Mouse (Mus musculus) stomach, embryonic 16.5 days (tissue): ENCODE measurements around the gene Dusp3. TPM values are rescaled to one million over a fixed set of nuclear protein-coding genes. Genes with fewer than 3 reads are reported as not detected.

Source experiments
- ATAC-seq: fragments of 200-750 bp; cut with Nextera tagmentation; 2 replicates; pipeline ENCODE4 v1.8.0; 2017; ENCODE audit warnings: moderate number of reproducible peaks, moderate TSS enrichment; ENCODE audit not compliant: insufficient read depth, low FRiP score
- H3K27ac ChIP-seq: fragments of 300-500 bp; sonication (generic); 2 replicates; pipeline ENCODE4 v1.5.1; 2014; ENCODE audit warnings: low read length
- H3K27me3 ChIP-seq: fragments of 300-500 bp; sonication (generic); 2 replicates; pipeline ENCODE4 v1.6.1; 2014; ENCODE audit warnings: low read length, control low read depth, mixed read lengths; ENCODE audit not compliant: control insufficient read depth, insufficient read depth
- H3K36me3 ChIP-seq: fragments of 300-500 bp; sonication (generic); 2 replicates; pipeline ENCODE4 v1.6.1; 2014; ENCODE audit warnings: low read length; ENCODE audit not compliant: control insufficient read depth, insufficient read depth
- H3K4me1 ChIP-seq: fragments of 300-500 bp; sonication (generic); 2 replicates; pipeline ENCODE4 v1.6.1; 2014; ENCODE audit warnings: low read length, control low read depth, mixed read lengths; ENCODE audit not compliant: control insufficient read depth, insufficient read depth
- H3K4me2 ChIP-seq: fragments of 300-500 bp; sonication (generic); 2 replicates; pipeline ENCODE4 v1.6.1; 2014; ENCODE audit warnings: low read depth, low read length, mixed read lengths
- H3K4me3 ChIP-seq: fragments of 300-500 bp; sonication (generic); replicated peaks from 2 replicates; pipeline ENCODE4 v1.5.1; 2014; ENCODE audit warnings: mild to moderate bottlenecking, low read length
- H3K9ac ChIP-seq: fragments of 300-500 bp; sonication (generic); 2 replicates; pipeline ENCODE4 v1.6.1; 2014; ENCODE audit warnings: low read length
- H3K9me3 ChIP-seq: fragments of 300-500 bp; sonication (generic); replicated peaks from 2 replicates; pipeline ENCODE4 v1.6.1; 2016; ENCODE audit warnings: low read length, control low read depth; ENCODE audit not compliant: control insufficient read depth
- WGBS: fragments of 180-500 bp; shearing (Covaris S2); extraction: QIAGEN DNeasy Blood & Tissue Kit; methylation state at CpG from one replicate; pipeline ENCODE4 v1.1.7; 2014; 5-methylcytosine and 5-hydroxymethylcytosine counted together
- polyA plus RNA-seq: library from polyadenylated mRNA; unstranded; fragments of >200 nt; fragmentation: Nextera tagmentation; extraction: Ambion mirVana; gene quantifications from 2 replicates; pipeline ENCODE4 v1.2.1, GENCODE M21; 2015

Dusp3 gene
- polyA plus RNA-seq, 1 experiment from 2014 or later: 26.1 TPM

GRCm38 (mm10) chr11:102027361-102028017 is 40.7 kb upstream of the Dusp3 start:
- ATAC-seq: no peak

GRCm38 (mm10) chr11:102026694-102027360 is 40.0 kb upstream of the Dusp3 start:
- Histone ChIP-seq H3K4me3 (peak overlapping the region; percentile 64), H3K36me3 (no peaks in the 10 kb centered on the region), H3K9ac (peak overlapping the region; percentile 65), H3K27me3 (no peaks in the 10 kb centered on the region), H3K27ac (peak overlapping the region; percentile 49; the same call in 1 of the 2 replicates), H3K4me2 (peak overlapping the region; percentile 74), H3K4me1 (0 out of 2 replicates have a peak, but pooled peaks cover 4% of the 10 kb centered on the region), H3K9me3 (no peaks in the 10 kb centered on the region)
- ATAC-seq: peak; percentile 92
- WGBS: 2% methylated on average over 60 of the region's 73 CpGs

More at GRCm38 (mm10) chr11:102027361-102028017, 40.7 kb upstream of the Dusp3 start:
- H3K4me2 ChIP-seq: peak overlapping the region; percentile 74
- 0 out of 2 replicates have a peak, but pooled peaks cover 4% of the 10 kb centered on the region for H3K4me1 ChIP-seq
- H3K27ac ChIP-seq: peak overlapping the region; percentile 9; the same call in 1 of the 2 replicates
- H3K36me3 ChIP-seq: no peaks in the 10 kb centered on the region
- no peaks in the 10 kb centered on the region for H3K9me3 ChIP-seq
- 8% methylated on average over 12 of the region's 12 CpGs for WGBS
- H3K9ac ChIP-seq: peak overlapping the region; percentile 65
- peak overlapping the region; percentile 64 for H3K4me3 ChIP-seq
- H3K27me3 ChIP-seq: no peaks in the 10 kb centered on the region

GRCm38 (mm10) chr11:102025991-102026660 is 39.3 kb upstream of the Dusp3 start:
- H3K9me3 ChIP-seq: no peaks in the 10 kb centered on the region
- H3K9ac ChIP-seq: peak overlapping the region; percentile 65
- H3K27ac ChIP-seq: no peak overlapping the region
- peak overlapping the region; percentile 74 for H3K4me2 ChIP-seq
- ATAC-seq: no peak
- H3K27me3 ChIP-seq: no peaks in the 10 kb centered on the region
- H3K4me1 ChIP-seq: 0 out of 2 replicates have a peak, but pooled peaks cover 4% of the 10 kb centered on the region
- no peaks in the 10 kb centered on the region for H3K36me3 ChIP-seq
- 3% methylated on average over 22 of the region's 23 CpGs for WGBS
- peak overlapping the region; percentile 64 for H3K4me3 ChIP-seq

- H3K27me3 ChIP-seq: no peaks in the 10 kb centered on the region
- ATAC-seq: no peak
- 0 out of 2 replicates have a peak, but pooled peaks cover 4% of the 10 kb centered on the region for H3K4me1 ChIP-seq
- H3K27ac ChIP-seq: no peak overlapping the region
- 0 out of 2 replicates have a peak overlapping the region, but pooled peaks have one; percentile 74 for H3K4me2 ChIP-seq
- no peak overlapping the region for H3K9ac ChIP-seq
- 68% methylated on average over 7 of the region's 7 CpGs for WGBS
- H3K36me3 ChIP-seq: no peaks in the 10 kb centered on the region
- H3K4me3 ChIP-seq: no peak overlapping the region
- H3K9me3 ChIP-seq: no peaks in the 10 kb centered on the region
Measured at GRCm38 (mm10) chr11:102025354-102025753, 38.5 kb upstream of the Dusp3 start.

GRCm38 (mm10) chr11:102024875-102025274 is 38.1 kb upstream of the Dusp3 start:
- H3K9me3 ChIP-seq: no peaks in the 10 kb centered on the region
- H3K36me3 ChIP-seq: no peaks in the 10 kb centered on the region
- no peak overlapping the region for H3K4me2 ChIP-seq
- no peak for ATAC-seq
- no peak overlapping the region for H3K27ac ChIP-seq
- H3K9ac ChIP-seq: no peak overlapping the region
- WGBS: 86% methylated on average over 4 of the region's 4 CpGs
- no peak overlapping the region for H3K4me3 ChIP-seq
- H3K4me1 ChIP-seq: 0 out of 2 replicates have a peak, but pooled peaks cover 4% of the 10 kb centered on the region
- no peaks in the 10 kb centered on the region for H3K27me3 ChIP-seq

GRCm38 (mm10) chr11:102024084-102024758 is 37.4 kb upstream of the Dusp3 start:
- WGBS: 89% methylated on average over 6 of the region's 6 CpGs
- no peak overlapping the region for H3K4me2 ChIP-seq
- H3K9me3 ChIP-seq: no peaks in the 10 kb centered on the region
- no peak overlapping the region for H3K9ac ChIP-seq
- no peak overlapping the region for H3K4me3 ChIP-seq
- no peaks in the 10 kb centered on the region for H3K27me3 ChIP-seq
- H3K36me3 ChIP-seq: no peaks in the 10 kb centered on the region
- H3K27ac ChIP-seq: no peak overlapping the region
- no peak for ATAC-seq
- 0 out of 2 replicates have a peak, but pooled peaks cover 4% of the 10 kb centered on the region for H3K4me1 ChIP-seq

- Histone ChIP-seq H3K9me3 (no peaks in the 10 kb centered on the region), H3K9ac (no peak overlapping the region), H3K4me3 (no peak overlapping the region), H3K4me1 (0 out of 2 replicates have a peak, but pooled peaks cover 4% of the 10 kb centered on the region), H3K36me3 (no peaks in the 10 kb centered on the region), H3K27me3 (no peaks in the 10 kb centered on the region), H3K27ac (no peak overlapping the region), H3K4me2 (no peak overlapping the region)
- WGBS: 85% methylated on average over 13 of the region's 13 CpGs
- no peak for ATAC-seq
Measured at GRCm38 (mm10) chr11:102023406-102023805, 36.6 kb upstream of the Dusp3 start.

GRCm38 (mm10) chr11:102021196-102021595 is 34.4 kb upstream of the Dusp3 start:
- no peaks in the 10 kb centered on the region for H3K9me3 ChIP-seq
- no peaks in the 10 kb centered on the region for H3K27me3 ChIP-seq
- WGBS: 87% methylated on average over 5 of the region's 5 CpGs
- H3K27ac ChIP-seq: no peak overlapping the region
- H3K4me2 ChIP-seq: no peak overlapping the region
- H3K9ac ChIP-seq: no peak overlapping the region
- H3K36me3 ChIP-seq: no peaks in the 10 kb centered on the region
- 0 out of 2 replicates have a peak, but pooled peaks cover 3% of the 10 kb centered on the region for H3K4me1 ChIP-seq
- H3K4me3 ChIP-seq: no peak overlapping the region
- ATAC-seq: no peak
